Mouse (Mus musculus): ENCODE results near the gene St6galnac4. TPM values are rescaled to one million over a fixed set of nuclear protein-coding genes. Genes with fewer than 3 reads are reported as not detected.

St6galnac4 gene
- polyA plus RNA-seq, 1 experiment from 2014 or later, result 28.8 TPM

- ATAC-seq (no peak), DNase-seq (ENCODE audit: low read depth, low spot score) (no peak)
- in situ Hi-C loops (cut with MboI; ENCODE audit: low pct_unique_long_range_greater_than_20kb), result no loop called here
- ChIA-PET CTCF (interaction anchor here (1.1 to 2.3 kb wide), 4 partner anchors 15 to 63 kb away, joined by 3 to 10 read pairs (median 4); no protein-coding TSS in a partner anchor), POLR2A (no interaction called here)
- no peaks in the 10 kb centered on the region for H3K27me3 ChIP-seq
- no peak for TF ChIP-seq CTCF (IDR thresholded peaks at IDR 0.05)
Measured at GRCm38 (mm10) chr2:32625873-32626694, 39.2 kb downstream of the St6galnac4 start.

- CTCF ChIA-PET, result no interaction called here
- DNase-seq (ENCODE audit: low read depth, low spot score), result no peak
Measured at GRCm38 (mm10) chr2:32627266-32628043, 40.6 kb downstream of the St6galnac4 start.

GRCm38 (mm10) chr2:32628044-32628550 lies 41.2 kb downstream of the St6galnac4 start:
- no peak for TF ChIP-seq CTCF (IDR thresholded peaks at IDR 0.05)
- no peak for DNase-seq (ENCODE audit: low read depth, low spot score)
- ChIA-PET CTCF (interaction anchor here (1.3 to 4.6 kb wide), 3 partner anchors 20 to 61 kb away, joined by 4 to 51 read pairs (median 8); no protein-coding TSS in a partner anchor), POLR2A (no interaction called here)
- in situ Hi-C loops (cut with MboI; ENCODE audit: low pct_unique_long_range_greater_than_20kb), result no loop called here
- H3K27me3 ChIP-seq, result no peaks in the 10 kb centered on the region
- no peak for ATAC-seq

More at GRCm38 (mm10) chr2:32627266-32628043, 40.6 kb downstream of the St6galnac4 start:
- H3K27me3 ChIP-seq, result no peaks in the 10 kb centered on the region
- no peak for ATAC-seq
- TF ChIP-seq CTCF (IDR thresholded peaks at IDR 0.05), result no peak
- in situ Hi-C loops (cut with MboI; ENCODE audit: low pct_unique_long_range_greater_than_20kb), result no loop called here
- POLR2A ChIA-PET, result interaction anchor here (0.8 kb wide), 1 partner anchor 18 kb away, joined by 3 read pairs; no protein-coding TSS in a partner anchor

GRCm38 (mm10) chr2:32628729-32629128 lies 41.8 kb downstream of the St6galnac4 start:
- CTCF ChIA-PET, result interaction anchor here (1.3 to 4.6 kb wide), 3 partner anchors 20 to 60 kb away, joined by 4 to 51 read pairs (median 8); no protein-coding TSS in a partner anchor

GRCm38 (mm10) chr2:32629276-32629976 lies 42.5 kb downstream of the St6galnac4 start:
- no peaks in the 10 kb centered on the region for H3K27me3 ChIP-seq
- TF ChIP-seq CTCF (IDR thresholded peaks at IDR 0.05), result no peak
- in situ Hi-C loops (cut with MboI; ENCODE audit: low pct_unique_long_range_greater_than_20kb), result no loop called here
- ATAC-seq (peak; percentile 60), DNase-seq (ENCODE audit: low read depth, low spot score) (peak; percentile 81)
- ChIA-PET CTCF (interaction anchor here (1.3 to 4.6 kb wide), 4 partner anchors 21 to 59 kb away, joined by 4 to 51 read pairs (median 16); no protein-coding TSS in a partner anchor), POLR2A (interaction anchor here (1.2 kb wide), 1 partner anchor 79 kb away, joined by 3 read pairs; no protein-coding TSS in a partner anchor)

More at GRCm38 (mm10) chr2:32628729-32629128, 41.8 kb downstream of the St6galnac4 start:
- DNase-seq (ENCODE audit: low read depth, low spot score) (no peak), ATAC-seq (no peak)
- TF ChIP-seq CTCF (IDR thresholded peaks at IDR 0.05), result no peak
- POLR2A ChIA-PET, result no interaction called here
- H3K27me3 ChIP-seq, result no peaks in the 10 kb centered on the region
- in situ Hi-C loops (cut with MboI; ENCODE audit: low pct_unique_long_range_greater_than_20kb), result no loop called here

- ChIA-PET POLR2A (interaction anchor here (1.2 kb wide), 1 partner anchor 79 kb away, joined by 3 read pairs; no protein-coding TSS in a partner anchor), CTCF (interaction anchor here (1.0 to 4.6 kb wide), 4 partner anchors 47 to 61 kb away, joined by 3 to 51 read pairs (median 16); no protein-coding TSS in a partner anchor)
- TF ChIP-seq CTCF (IDR thresholded peaks at IDR 0.05), result no peak
- H3K27me3 ChIP-seq, result no peaks in the 10 kb centered on the region
- DNase-seq (ENCODE audit: low read depth, low spot score) (no peak), ATAC-seq (no peak)
- in situ Hi-C loops (cut with MboI; ENCODE audit: low pct_unique_long_range_greater_than_20kb), result loop anchor here (5.0 kb wide), 1 partner anchor 57 kb away; no protein-coding TSS in a partner anchor
Measured at GRCm38 (mm10) chr2:32630036-32630435, 43.1 kb downstream of the St6galnac4 start.

- no peaks in the 10 kb centered on the region for H3K27me3 ChIP-seq
- in situ Hi-C loops (cut with MboI; ENCODE audit: low pct_unique_long_range_greater_than_20kb), result loop anchor here (5.0 kb wide), 1 partner anchor 56 kb away; no protein-coding TSS in a partner anchor
- ChIA-PET POLR2A (interaction anchor here (0.8 to 0.9 kb wide), 2 partner anchors 23 to 62 kb away, joined by 3 read pairs; no protein-coding TSS in a partner anchor), CTCF (interaction anchor here (1.0 to 4.6 kb wide), 15 partner anchors 17 to 126 kb away, joined by 3 to 51 read pairs (median 5); partner anchors contain the start of gene Tor2a)
- DNase-seq (ENCODE audit: low read depth, low spot score) (no peak), ATAC-seq (no peak)
- TF ChIP-seq CTCF (IDR thresholded peaks at IDR 0.05), result no peak
Measured at GRCm38 (mm10) chr2:32631046-32631445, 44.2 kb downstream of the St6galnac4 start.

GRCm38 (mm10) chr2:32631737-32632394 lies 45.0 kb downstream of the St6galnac4 start:
- no peak for TF ChIP-seq CTCF (IDR thresholded peaks at IDR 0.05)
- in situ Hi-C loops (cut with MboI; ENCODE audit: low pct_unique_long_range_greater_than_20kb), result loop anchor here (5.0 kb wide), 1 partner anchor 55 kb away; no protein-coding TSS in a partner anchor

More at GRCm38 (mm10) chr2:32631737-32632394, 45.0 kb downstream of the St6galnac4 start:
- ATAC-seq (peak; percentile 27), DNase-seq (ENCODE audit: low read depth, low spot score) (peak; percentile 60)
- ChIA-PET POLR2A (interaction anchor here (0.8 to 0.9 kb wide), 3 partner anchors 24 to 61 kb away, joined by 3 read pairs; no protein-coding TSS in a partner anchor), CTCF (interaction anchor here (0.7 to 4.6 kb wide), 20 partner anchors 14 to 125 kb away, joined by 3 to 51 read pairs (median 5); partner anchors contain the start of genes Cdk9, Eng and Tor2a)
- no peaks in the 10 kb centered on the region for H3K27me3 ChIP-seq
